Mouse (Mus musculus) layer of hippocampus, adult 9-11 months (tissue): ENCODE measurements around the gene Foxp1.

ENCODE experiments used
- DNase-seq: peaks from one replicate; pipeline ENCODE4 v3.0.0; 2022

Foxp1 gene

GRCm38 (mm10) chr6:99519806-99520675, 2.5 kb downstream of the Foxp1 start:
- no peak for DNase-seq

DNA sequence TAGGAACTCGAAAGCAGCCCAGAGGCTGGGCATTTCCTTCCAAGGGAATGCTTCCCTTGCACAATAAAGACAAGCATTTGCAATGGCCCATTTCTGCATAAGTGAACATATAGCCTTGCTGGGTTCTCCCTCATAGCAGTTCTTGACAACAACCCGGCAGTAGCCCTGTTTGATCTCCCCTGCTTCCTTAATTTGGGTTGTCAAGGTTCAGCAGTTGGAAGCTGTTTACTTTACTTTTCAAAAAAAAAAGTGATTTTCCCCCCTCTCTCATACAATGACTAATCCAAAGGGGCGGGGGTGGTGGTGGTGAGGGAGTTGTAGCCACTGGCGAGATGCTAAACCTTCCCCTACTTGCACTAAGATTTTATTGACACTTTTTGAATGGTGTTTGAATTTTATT, 3.5 kb downstream of the Foxp1 start:
- no peak for DNase-seq

DNA sequence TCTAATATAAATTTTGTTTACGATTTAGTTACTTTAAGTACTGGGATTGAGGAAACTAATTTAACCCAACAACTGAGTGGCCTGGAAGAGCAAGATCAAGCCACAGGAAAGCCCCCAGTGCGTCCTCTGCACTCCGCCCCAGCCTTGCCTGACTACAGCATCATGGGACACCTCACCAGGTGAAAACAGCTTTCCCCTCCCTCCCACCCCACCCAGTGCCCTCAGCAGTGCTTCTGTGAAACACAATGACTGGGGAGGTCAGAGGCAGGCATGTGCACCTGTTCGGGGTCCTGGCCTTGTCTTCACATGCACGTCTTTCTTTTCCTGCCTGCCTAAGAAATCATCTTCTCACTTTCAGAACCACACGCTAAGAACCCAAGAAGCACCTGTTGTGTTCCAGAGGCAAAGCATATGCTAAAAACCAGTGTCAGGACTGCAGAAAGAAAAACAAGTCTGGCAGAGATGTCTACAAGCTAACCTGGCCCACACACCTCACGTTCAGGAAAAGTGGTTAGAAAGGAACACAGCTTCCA, 6.8 kb downstream of the Foxp1 start:
- DNase-seq: no peak

DNA sequence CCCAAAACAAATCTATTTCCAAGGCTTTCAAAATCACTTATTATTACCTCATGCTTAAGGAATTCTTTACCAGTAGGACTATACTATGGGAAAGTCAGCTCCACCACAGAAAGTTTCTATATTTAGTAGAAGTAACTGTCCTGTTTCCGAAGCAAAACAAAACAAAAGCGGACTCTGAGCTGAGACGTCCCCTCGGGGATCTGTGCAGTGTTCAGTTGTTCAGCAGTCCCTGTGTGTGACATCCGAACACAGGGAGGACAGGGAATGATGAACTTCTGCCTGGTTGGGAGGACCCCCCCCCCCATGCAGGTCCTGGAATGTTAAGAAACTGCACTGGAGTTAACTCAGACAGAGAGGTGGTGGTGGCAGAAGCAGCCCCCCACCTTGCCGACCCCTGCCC, 10.7 kb downstream of the Foxp1 start:
- no peak for DNase-seq

DNA sequence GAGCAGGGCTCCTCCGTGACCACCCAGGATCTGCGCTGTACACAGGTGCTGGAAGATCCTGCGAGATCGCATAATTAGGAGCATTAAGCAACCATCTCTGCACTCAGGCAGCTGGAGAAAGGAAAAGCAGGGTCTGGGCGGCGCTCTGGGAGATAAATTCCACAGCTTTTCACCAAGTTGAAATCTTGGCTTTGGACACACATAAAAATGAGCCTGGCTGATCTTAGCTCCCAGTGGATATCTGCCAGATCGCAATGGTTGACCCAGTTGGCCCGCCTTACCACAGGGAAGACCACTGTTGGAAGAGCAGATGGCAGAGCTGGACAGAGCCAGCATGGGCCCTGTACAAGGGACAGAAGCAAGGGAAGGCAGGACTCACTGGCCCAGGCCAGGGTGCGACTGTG, 13.3 kb downstream of the Foxp1 start:
- no peak for DNase-seq

- DNase-seq: no peak
Measured at GRCm38 (mm10) chr6:99506816-99507215, 15.7 kb downstream of the Foxp1 start.

DNA sequence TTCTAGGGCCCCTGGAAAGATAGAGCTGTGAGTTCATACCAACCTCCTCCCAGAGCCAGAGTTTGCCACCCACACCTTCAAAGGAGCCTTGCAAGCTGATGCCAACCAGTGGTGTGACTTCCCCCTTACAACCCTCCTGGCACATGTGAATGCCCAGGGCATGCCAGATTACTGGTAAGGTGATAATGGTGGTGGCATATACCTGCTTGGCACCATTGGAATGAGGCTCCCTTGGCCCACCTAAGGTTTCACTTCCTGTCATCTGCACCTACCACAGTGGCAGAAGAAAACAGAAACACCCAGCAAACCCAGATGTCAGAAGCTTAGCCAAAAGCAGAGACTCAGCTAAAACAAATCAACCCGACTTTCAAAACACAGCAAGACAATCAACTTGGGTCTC, 18.8 kb downstream of the Foxp1 start:
- DNase-seq: no peak

DNA sequence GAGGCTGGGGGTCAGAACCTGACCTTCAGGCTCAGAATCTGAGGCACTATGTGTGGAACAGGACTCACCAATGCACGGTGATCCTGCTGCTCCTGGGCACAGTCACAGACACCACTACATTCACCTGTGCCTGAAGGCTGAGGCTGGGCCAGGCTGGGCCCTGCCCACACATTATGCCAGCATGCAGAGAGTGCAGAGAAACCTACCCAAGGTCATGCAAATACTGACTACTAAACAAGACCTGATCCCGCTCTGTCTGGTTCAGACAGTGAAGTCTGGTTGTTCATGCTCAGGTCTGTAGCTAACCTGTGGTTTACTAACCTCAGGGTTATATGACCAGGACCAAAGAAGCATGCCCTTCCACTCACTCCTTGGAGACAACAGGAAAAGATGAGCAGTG, 19.8 kb downstream of the Foxp1 start:
- DNase-seq: no peak

- DNase-seq: no peak
Measured at GRCm38 (mm10) chr6:99502314-99502713, 20.2 kb downstream of the Foxp1 start.

- DNase-seq: no peak
Measured at GRCm38 (mm10) chr6:99500570-99501270, 21.8 kb downstream of the Foxp1 start.

DNA sequence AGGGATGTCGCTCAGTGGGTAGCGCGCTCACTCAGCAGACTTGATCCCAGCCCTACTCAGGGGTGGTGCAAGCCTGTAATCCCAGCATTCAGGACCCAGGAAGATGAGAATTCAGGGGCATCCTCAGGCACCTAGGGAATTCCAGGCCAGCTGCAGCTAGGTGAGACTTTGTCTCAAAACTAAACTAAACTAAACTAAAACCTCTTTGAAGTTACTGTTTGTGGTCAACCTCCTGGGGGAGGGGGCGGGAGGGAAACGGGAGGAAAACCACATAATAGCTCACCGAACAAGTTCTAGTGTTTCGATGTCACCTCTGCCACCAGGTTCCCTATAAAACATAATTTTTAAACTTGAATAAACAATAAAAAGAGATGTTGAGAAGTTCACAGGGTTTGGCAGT, 24.4 kb downstream of the Foxp1 start:
- DNase-seq: no peak

DNA sequence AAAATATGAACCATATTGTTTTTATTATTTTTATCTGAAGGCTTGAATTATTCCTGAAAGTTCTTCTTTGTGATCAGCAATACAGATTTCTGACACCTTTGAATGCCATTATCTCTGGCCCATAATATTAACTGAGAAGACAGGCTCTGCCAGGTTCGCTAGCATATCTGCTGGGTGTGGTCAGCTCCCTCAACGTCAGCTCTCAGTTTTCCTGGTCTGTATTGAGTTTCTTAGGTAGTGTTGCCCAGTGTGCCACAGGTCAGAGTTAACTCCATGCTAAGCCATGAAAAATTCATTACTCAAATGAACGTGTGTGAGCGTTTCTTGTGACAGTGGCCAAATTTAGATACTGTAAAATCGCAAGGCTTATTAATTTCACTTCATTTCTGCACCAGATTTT, 26.4 kb downstream of the Foxp1 start:
- DNase-seq: no peak

- no peak for DNase-seq
Measured at GRCm38 (mm10) chr6:99492937-99493336, 29.6 kb downstream of the Foxp1 start.

DNA sequence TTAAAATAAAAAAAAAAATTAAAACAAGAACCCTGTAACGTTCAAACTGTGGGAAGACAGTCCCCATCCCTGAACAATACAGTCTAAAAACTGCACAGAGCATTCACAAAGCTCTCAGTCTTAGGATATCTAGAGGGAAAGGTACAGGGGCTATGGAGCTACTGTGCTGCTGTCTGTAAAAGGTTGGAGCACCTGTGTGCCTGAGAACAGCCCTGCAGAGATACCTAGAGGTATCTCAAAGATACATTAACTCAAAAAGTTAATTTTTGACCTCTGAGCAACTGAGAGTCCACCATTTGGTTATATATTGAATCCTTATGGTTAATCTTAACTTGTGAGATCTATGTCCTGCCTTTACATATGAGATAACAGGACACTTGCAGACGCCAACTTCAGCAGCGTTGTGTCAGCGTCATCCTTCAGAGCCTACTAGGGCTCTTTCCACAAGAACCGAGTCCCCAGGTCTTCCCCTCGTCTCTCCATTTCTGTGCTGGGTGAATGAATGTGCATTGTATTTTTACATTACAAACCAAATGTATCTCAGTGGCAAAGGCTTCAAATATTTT, 30.5 kb downstream of the Foxp1 start:
- DNase-seq: no peak

- DNase-seq: no peak
Measured at GRCm38 (mm10) chr6:99491146-99491545, 31.4 kb downstream of the Foxp1 start.

- DNase-seq: no peak
Measured at GRCm38 (mm10) chr6:99489900-99490648, 32.4 kb downstream of the Foxp1 start.

- no peak for DNase-seq
Measured at GRCm38 (mm10) chr6:99489423-99489822, 33.1 kb downstream of the Foxp1 start.

- no peak for DNase-seq
Measured at GRCm38 (mm10) chr6:99485884-99486640, 36.5 kb downstream of the Foxp1 start.

GRCm38 (mm10) chr6:99485217-99485883, 37.2 kb downstream of the Foxp1 start:
- peak; percentile 93 for DNase-seq

DNA sequence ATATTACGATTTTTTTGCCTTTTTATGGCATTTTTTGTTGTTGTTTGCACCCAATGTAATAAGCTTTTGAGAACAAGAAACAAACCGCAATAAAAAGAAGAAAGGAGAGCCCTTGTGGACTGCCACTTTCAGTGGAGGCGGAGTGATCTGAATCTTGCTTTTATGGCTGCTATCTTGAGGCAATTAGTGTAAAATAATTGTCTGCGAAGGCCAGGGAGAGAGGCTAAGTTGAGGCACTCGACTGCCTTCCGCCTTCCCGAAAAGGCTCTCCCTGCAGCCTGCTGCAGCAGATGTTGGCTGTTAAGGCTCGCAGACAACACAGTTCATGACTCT, 37.7 kb downstream of the Foxp1 start:
- no peak for DNase-seq

GRCm38 (mm10) chr6:99484197-99484725, 38.3 kb downstream of the Foxp1 start:
- no peak for DNase-seq

- no peak for DNase-seq
Measured at GRCm38 (mm10) chr6:99483556-99483955, 39.0 kb downstream of the Foxp1 start.
